Mouse (Mus musculus): ENCODE measurements at regions not wholly inside any gene's neighbourhood (a gene's known extent, or its start where the extent isn't known, plus 50 kb on each side); places are given as distances from the start of the nearest gene placed in this dataset.
"Not testable (repeated sequence)": the region's sequence is repeated elsewhere in the genome, so short reads cannot be mapped to it uniquely, and the experiment has no call there.

DNA sequence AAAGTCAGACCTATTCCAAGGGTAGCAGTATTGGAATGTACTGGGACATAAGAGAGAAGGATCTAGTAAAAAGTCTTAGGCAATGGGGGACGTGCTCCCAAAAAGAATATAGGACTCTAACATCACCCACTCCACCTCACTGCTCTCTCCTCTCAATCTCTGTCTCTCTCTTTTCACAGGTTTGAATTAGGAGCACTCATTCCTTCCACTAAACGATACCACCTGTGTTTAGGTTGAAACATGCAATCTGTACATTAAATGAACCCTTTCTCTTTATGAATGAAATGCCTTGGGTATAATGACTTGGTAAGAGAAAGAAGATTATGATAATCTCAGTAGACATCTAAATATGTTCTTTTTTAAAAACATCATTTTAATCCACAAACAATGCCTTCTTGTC lies 129.4 kb downstream of the Zpld1 start:
- no peak for ATAC-seq (replicated peaks; ENCODE audit: poor library complexity, severe bottlenecking)

DNA sequence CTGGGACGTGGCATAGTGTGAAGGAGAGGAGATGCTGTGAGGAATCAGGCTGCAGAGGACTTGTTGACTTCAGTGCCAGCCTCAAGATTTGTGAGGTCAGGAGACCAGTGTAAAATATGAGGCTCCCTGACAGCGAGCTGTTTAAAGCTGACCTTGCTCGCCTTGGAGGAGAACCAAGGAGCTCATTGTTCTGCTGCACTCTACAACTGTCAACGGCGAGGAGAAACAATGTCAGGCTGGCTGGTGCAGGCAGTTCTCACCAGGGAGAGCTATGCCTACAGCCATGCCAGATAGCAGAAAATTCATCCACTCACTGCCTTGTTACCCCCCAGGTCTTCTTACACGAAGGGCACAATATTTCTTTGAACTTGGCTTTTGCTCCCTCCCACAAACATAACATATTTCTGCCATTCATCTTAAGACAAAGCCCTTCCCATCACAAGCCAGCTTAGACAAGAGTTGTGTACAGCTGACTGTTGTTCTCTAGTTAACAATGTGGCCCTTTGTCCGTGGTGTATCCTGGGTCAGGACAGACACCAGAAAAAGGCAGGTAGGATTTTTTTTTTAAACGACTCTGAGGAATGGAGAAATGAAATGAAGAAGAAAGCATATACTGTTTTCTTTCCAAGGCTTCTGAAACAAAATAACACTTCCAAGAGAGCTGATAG lies 131.5 kb downstream of the Zpld1 start:
- ATAC-seq (replicated peaks; ENCODE audit: poor library complexity, severe bottlenecking), result no peak

DNA sequence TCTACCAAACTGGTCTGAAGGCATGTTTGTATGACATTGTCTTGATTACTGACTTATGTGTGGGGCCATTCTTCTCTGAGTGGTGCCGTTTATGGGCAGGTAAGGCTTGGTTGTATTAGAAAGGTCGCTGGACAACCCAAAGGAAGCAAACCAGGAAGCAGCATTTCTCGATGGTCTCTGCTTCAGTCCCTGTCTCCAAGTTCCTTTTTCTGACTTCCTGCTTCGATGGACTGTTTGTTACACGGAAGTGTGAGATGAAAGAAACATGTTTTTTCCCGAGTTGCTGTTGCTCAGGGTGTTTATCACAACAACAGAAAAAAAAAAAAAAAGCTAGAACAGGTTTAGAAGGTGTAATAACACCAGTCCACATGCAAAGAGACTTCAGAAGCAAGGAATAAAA lies 134.9 kb downstream of the Zpld1 start:
- peak; percentile 46; the same call in 1 of the 2 replicates for ATAC-seq (replicated peaks; ENCODE audit: poor library complexity, severe bottlenecking)

DNA sequence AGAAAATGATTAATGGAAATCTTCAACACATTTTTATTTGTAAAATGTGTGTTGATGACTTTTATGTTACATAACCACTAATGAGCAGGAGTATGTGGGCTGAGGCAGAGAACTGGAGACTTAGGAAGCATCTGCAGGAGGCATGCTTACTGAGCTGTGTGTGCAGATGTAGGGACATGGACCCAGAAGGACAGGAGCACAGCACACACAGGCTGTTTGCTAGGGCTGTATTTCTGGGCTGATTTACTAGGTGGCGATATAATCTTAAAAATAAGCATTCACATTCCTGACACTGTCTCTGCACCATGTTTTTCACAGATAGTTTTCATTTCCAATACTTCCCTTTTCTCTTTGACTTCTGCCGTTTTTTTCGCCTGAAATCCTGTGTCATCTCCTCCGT lies 146.1 kb downstream of the Zpld1 start:
- ATAC-seq (replicated peaks; ENCODE audit: poor library complexity, severe bottlenecking), result peak; percentile 95

DNA sequence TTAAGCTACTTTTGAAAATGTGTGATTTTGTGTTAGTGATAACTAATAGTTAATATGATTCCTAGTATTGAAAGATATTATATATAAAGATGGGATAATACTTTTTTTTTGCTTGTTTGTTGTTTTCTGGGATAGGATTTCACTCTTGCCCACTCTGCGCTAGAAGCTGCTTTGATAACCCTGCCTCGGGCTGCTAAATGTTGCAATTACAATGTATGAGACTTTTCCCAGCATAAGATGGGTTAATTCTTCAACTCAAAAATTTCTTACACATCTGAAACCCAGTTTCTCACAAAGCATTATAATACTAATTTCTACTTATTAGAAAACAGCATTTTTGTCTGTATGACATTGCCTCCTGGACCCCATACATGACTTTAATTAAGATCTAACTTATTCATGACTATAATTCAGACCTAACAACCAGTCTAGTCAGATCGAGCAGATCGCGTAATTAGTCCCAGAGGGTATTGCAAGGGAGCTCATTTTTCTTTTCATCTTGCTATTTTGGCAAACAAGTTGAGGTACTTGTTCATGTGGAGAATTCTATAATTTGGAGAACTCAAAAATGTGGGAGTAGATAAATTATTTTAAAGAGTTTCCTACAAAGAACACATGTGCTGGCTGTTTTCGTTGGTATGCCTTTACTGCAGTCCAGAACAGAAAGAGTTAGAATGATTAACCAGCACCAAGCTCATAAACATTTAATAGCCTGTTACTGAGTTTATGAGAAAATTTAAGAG lies 155.2 kb downstream of the Zpld1 start:
- no peak for ATAC-seq (replicated peaks; ENCODE audit: poor library complexity, severe bottlenecking)

DNA sequence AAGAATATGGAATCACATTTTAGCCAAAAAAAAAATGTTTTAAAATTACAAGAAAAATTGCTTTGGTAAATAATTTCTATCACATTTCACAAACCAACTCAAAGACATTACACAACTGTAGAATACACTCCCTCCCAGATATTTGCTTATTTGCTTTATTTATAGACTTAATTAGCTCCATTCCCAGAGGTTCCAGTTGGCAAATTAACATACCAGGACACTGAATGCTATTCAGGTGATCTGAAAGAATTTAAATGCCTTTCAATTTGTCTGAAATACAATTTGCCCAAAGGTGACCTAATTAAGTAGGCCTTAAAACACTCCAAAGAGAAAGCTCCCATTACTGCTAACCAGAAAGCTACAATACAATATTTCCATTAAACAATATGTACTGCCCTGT lies 162.8 kb downstream of the Zpld1 start:
- no peak for ATAC-seq (replicated peaks; ENCODE audit: poor library complexity, severe bottlenecking)

DNA sequence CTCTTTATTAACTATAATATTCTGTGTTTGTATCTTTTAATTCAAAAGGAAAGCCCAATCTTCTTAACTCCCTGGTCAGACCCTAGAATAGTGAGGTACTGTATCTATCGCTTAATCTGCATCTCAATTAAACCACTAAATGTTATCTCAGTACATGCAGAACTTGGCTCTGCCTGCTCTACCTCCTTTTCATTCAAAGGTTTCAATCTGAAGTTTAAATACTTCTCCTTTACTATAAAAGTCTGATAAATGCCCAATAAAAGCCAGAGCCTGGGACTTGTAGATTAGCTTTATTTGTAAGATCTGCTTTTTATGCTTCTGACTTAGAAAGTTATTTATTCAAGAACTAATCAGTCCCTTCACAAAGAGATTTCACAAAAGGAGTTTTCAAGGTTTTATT lies 200.1 kb downstream of the Zpld1 start:
- ATAC-seq (replicated peaks; ENCODE audit: poor library complexity, severe bottlenecking), result no peak

DNA sequence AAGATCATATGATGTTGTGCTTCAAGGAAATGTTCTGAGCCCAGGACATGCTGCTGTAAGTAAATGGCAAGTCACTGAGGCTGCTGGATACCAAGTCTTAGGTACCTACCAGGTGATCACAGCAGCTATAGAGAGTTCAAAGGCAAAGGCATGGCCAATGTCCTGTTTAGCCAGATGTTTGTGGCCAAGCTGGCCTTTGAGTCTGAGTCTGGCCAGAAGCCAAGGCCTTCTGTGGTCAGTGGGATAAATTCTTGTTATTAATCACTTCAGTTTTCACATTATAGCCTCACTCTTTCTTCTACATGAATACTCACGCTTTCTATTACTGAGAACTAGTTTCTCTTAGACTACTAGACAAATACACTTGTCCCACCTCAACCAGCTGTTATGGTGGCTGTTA lies 210.3 kb downstream of the Zpld1 start:
- no peak for ATAC-seq (replicated peaks; ENCODE audit: poor library complexity, severe bottlenecking)

DNA sequence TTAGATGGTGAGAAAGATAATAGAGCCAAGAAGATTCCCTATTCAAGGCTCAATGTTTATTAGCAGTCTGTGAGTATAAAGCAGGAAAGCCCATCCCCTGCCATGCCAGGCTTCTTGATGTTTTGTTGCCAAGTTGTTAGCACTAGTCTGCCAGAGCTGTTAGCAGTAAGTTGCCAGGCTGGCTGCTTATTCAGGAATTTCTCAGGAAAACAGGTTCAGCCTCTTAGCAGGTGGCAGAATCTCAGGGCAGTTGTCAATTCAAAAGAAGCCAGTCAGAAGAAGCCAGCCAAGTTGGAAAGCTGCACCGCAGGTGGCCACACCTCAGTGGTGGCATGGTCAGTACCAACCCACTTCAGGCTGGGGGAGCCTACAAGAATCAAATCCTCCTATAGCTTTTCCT lies 221.6 kb downstream of the Zpld1 start:
- no peak for ATAC-seq (replicated peaks; ENCODE audit: poor library complexity, severe bottlenecking)

DNA sequence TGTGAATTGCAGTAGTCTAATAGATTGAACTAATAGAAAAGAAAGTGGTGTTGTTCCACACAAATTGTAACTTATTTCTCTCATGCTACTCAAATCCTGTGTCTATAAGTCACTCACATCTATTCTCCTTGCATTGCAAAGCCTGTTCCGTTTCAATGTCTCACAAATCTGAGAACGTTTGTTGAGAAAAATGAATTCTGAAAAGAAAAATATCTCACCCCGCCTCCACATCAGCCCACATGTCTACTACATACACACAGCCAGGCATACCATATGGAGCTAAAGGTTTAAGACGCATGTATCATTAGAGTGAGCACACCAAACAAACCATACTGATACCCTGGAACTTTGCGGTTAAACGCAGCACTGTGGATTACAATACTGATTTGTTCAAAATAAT lies 258.0 kb downstream of the Zpld1 start:
- no peak for ATAC-seq (replicated peaks; ENCODE audit: poor library complexity, severe bottlenecking)

DNA sequence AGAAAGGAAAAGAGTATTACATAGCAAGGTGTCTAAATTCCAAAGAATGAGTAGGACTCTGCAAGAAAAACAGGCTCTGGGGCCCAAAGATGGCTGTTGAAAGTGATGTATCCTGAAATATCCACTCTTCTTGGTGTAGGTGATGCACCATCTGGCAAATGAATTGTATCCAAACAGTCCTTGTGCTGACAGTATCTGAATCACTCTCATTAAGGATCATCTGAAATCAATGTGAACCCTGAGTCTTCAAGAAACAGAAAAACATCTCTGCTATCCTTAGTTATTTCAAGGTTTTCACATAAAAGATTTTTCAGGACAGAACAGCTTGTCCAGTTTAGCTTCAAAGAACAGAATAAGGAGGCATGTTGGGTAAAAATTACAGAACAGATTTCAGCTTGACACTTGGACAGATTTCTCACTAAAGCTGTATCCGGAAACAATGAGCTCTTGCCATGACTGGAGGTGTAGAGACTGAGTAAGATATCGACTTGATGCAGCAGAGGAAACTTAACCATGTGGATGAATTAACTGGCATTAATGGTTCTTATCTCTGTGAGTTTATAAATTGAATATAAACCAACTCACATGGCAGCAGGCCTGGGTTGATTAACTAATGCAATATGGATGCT lies 296.0 kb downstream of the Zpld1 start:
- no peak for ATAC-seq (replicated peaks; ENCODE audit: poor library complexity, severe bottlenecking)

DNA sequence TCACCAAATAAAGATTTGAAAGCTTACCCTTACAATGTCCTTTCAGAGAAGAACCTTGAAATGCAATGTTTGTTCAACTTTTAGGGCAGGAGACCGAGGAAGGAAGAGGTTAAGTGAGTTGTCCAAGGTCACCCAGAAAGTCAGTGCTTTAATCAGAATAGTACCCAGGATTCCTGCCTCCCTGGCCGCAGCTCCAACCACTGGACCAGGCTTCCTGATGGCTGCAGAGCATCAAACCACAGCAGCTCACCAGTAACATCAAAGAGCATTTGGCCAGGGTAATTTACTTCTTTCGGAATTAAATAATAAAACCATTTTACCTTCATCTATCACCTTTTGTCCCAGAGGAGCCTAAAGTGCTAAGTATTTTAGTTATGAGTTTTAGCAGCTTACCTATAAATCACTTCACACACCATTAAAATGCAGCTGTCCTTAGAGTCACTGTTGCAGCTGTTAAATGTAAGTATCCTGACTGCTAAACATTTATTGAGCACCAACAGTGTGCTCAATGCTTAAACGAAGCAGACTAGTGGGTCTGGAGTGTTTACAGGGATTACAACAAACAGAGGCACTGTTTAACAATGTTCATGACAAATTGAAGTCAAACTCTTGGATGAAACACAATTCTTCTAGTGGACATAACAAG lies 306.1 kb downstream of the Zpld1 start:
- ATAC-seq (replicated peaks; ENCODE audit: poor library complexity, severe bottlenecking), result no peak

DNA sequence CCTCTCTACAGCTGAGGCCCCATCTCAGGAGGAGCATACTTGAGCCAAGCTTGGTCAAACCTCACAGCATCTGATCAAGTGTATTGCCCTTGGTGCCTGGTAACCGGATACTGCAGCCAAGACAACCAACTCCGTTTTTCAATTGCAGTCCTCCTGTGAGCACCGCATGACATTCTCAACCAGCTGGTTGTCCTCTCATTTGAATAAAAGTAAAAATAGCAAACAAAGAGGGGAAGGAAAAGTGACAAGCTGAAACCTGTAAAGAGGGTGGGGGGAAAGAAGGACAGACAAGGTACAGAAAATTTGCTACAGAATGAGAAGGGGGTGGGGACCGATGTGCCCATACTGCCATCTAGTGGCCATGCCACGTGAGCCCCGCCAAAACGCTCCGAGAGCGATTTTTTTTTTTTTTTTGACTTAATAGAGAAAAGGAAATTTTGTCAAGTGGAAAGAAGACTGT lies 314.0 kb downstream of the Zpld1 start:
- ATAC-seq (replicated peaks; ENCODE audit: poor library complexity, severe bottlenecking), result peak; percentile 77

DNA sequence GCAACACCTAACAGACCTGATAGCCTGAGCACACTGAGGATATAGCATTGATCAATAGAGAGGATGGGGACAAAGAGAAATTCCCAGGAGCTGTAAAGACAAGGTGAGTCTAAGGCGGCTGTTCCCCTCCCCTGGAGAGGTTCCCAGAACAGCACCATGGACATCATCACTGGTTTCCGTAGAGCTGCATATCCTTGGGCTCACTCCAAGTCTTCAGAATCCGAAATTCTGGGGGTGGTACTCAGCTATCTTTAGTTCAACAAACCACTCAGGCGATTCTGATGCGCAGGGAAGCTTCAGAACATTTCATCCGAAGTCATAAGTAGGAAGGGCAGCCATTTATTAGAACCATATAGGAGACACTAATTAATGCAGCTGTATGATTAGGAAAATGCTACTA lies 327.4 kb downstream of the Zpld1 start:
- no peak for ATAC-seq (replicated peaks; ENCODE audit: poor library complexity, severe bottlenecking)

DNA sequence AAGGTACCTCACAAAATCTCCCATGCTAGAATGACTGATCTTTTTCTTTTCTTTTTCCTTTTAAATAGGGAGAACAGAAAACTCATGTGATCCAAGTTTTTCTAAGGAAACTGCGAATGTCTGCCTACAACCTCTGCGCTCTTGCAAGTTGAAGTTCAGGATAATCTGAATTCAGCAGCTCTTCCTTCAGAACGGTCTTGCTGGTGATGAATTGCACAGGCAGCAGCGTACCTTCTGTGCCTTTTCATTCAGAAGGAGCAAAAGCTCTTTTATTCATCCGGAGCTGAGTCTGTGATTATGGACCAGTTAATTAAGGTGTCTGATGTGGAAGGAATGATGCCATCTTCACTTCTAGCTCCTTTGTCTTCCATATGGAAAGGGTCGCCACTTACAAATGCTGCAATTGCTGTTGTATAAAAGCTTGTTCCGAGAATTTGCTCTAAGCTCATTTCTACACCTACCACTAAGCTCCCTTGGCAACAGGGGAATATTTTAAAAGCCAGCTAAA lies 353.9 kb downstream of the Zpld1 start:
- ATAC-seq (replicated peaks; ENCODE audit: poor library complexity, severe bottlenecking), result no peak

DNA sequence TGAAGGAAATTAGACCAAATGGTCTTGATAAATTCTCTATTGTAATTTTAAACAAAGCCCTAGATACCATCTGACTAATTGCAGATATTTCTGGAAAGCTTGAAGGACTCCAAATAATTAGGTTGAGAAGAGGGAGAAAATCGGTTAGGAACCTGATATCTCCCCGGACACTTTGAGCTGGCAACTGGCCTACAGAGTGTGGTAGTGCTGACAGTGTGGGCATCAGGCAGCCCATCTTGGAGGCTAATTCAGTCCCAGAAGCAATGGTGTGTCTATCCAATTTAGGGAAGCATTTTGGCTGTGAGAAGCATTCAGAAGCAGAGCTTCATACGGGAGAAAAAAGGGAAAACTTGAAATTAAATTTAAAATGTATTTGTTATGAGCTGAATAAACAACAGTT lies 369.5 kb downstream of the Zpld1 start:
- ATAC-seq (replicated peaks; ENCODE audit: poor library complexity, severe bottlenecking), result no peak

DNA sequence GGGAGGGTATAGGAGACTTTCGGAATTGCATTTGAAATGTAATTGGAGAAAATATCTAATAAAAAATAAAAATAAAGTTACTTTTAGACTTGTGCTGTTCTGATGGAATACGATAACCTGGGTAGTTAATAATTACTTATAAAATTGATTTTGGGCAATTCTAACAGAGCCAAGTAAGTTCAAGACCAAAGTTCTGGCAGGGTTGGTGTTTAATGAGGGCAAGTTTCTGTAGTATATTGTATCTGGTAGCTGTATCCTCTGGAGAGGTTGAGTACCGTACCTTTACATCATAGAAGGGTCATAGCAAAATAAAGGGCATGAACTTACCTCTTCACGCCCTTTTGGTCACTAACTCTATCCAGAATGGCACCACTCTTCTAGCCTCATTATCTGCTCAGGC lies 394.9 kb downstream of the Zpld1 start:
- no peak for ATAC-seq (replicated peaks; ENCODE audit: poor library complexity, severe bottlenecking)

DNA sequence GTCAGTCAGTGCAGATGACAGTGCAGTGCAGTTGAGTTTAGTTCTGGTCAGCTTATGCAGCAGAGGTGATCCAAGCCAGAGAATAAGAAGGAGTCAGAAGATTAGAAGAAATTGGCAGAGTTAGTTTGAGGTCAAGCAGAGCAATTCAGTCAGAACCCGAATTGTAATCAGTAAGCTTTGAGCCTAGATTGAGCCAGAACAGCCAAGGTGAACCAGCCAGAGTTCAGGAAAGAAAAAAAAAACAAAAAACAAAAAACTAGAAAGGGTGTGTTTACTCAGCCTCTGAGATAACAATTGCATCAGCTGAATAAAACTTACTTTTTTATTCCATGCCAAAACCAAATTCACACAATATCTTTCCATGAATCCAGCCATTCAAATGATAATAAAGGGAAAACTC lies 396.3 kb downstream of the Zpld1 start:
- ATAC-seq (replicated peaks; ENCODE audit: poor library complexity, severe bottlenecking), result no peak

DNA sequence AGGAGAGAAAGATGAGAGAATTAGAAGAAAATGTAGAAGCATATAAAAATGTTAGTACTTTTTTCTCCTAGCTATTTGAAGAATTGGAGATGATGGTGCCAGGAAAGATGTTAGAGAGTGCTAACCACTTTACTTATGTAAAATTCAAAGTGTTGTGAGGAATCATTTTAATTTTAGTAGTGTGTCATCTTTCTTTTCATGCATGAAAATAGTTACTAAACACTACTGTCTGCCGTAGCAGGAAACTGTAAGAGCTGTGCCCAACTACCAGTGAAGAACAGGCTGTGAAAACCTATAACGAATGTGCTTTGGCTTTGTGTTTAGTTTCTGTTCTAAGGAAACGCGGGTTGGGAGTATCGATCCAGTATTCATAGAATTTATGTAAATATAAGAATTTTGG lies 403.1 kb downstream of the Zpld1 start:
- ATAC-seq (replicated peaks; ENCODE audit: poor library complexity, severe bottlenecking), result no peak

DNA sequence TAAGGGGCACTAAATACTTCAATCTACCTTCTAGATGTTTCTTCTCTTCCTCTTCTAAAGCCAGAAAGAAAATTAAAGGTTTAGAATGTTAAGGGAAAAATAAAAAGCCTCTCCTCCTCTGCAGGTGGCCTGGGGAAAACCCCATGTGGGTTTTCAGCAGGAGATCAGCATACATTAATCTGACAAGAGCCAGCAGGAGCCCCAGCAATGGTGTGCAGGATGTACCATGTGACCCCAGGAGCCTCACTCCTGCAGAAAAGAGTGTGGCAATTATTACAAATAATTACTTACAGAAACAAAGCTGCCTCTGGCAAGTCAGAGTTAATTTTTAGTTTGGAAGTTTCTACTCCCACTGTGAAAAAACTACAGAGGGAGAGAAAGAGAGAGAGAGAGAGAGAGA lies 440.4 kb downstream of the Zpld1 start:
- no peak for ATAC-seq (replicated peaks; ENCODE audit: poor library complexity, severe bottlenecking)

DNA sequence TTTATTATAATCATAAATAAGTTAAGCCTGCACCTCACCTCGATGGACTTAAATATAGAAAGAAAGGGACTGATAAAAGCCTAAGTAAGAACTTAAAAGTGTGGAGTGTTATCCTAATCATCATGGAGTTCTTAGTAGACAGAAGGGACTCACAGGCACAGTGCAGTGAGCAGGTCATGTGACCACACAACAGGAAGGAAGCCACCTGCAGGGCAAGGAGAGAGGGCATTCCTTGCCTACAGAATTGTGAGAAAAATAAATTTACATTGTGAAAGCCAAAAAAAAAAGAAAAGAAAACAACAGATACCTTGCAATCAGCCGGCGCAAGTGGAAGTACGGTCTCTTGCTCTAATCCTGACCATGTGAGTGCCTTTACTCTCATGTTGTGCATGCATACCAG lies 454.8 kb downstream of the Zpld1 start:
- not testable (repeated sequence) for ATAC-seq (replicated peaks; ENCODE audit: poor library complexity, severe bottlenecking)
